Mouse (Mus musculus): ENCODE measurements at regions not wholly inside any gene's neighbourhood (a gene's known extent, or its start where the extent isn't known, plus 50 kb on each side); places are given as distances from the start of the nearest gene placed in this dataset.
A peak's percentile ranks its signal among the peaks of the same experiment; 100 is the strongest.

DNA sequence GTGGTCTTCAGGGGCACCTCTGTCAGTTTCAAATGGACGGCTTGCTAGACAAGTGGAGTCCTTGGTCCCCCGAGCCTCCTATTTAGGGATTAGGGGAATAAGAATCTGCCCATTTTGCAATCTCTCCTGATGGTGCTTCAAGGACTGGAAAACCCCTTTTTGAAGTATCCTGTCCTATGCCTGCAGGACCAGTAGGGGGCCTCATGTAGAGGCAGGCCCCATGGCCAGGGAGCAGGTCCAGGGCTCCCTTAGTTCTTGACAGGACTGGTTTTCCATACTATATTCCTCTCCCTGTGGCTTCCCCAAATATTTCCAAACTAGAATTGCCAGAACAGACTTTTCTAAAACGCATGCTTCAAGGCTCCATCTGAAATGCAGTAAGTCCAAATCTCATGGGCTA is 332.6 kb downstream of the Fut8 start:
- peak; percentile 50 for TF ChIP-seq CTCF (IDR thresholded peaks at IDR 0.05; ENCODE audit: low read depth)
- Histone ChIP-seq H3K36me3 (ENCODE audit: control insufficient read depth, insufficient read depth) (no peaks in the 10 kb centered on the region), H3K4me1 (replicated peaks; ENCODE audit: control insufficient read depth, insufficient read depth, low read length) (no peaks in the 10 kb centered on the region), H3K9ac (ENCODE audit: low read depth, low read length) (no peak overlapping the region), H3K9me3 (ENCODE audit: control insufficient read depth) (no peaks in the 10 kb centered on the region), H3K4me3 (ENCODE audit: low read depth, low read length) (no peak overlapping the region), H3K27me3 (replicated peaks; ENCODE audit: control insufficient read depth, insufficient read depth, low read length) (no peaks in the 10 kb centered on the region), H3K27ac (ENCODE audit: low read depth, low read length) (no peak overlapping the region), H3K4me2 (replicated peaks; ENCODE audit: low read depth) (no peak overlapping the region)
- no peak for ATAC-seq
- WGBS: 84% methylated on average over 3 of the region's 3 CpGs

DNA sequence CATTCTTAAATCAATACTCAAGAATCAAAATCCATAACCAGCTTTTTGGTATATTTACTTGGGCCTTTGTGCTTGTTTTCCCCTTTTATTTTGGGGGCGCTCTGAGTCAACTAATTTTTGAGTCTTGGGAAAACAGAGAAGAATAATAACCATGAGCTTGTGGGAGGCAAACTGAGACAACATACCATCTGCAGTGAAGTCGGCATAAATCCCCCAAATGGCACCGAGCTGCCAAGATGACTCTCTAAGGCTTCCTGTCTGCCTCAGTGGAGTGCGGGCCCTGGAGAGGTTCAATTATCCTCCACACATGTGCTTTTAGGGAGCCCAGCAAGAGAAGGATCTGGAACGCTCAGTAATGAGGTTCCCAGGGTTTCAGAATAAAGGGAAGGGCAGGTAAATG is 333.1 kb downstream of the Fut8 start:
- no peaks in the 10 kb centered on the region for H3K27me3 ChIP-seq (replicated peaks; ENCODE audit: control insufficient read depth, insufficient read depth, low read length)
- WGBS: 91% methylated on average over 5 of the region's 5 CpGs
- no peaks in the 10 kb centered on the region for H3K36me3 ChIP-seq (ENCODE audit: control insufficient read depth, insufficient read depth)
- H3K4me1 ChIP-seq (replicated peaks; ENCODE audit: control insufficient read depth, insufficient read depth, low read length): no peaks in the 10 kb centered on the region
- ATAC-seq: no peak
- H3K4me3 ChIP-seq (ENCODE audit: low read depth, low read length): no peak overlapping the region
- no peak for TF ChIP-seq CTCF (IDR thresholded peaks at IDR 0.05; ENCODE audit: low read depth)
- no peak overlapping the region for H3K4me2 ChIP-seq (replicated peaks; ENCODE audit: low read depth)
- no peak overlapping the region for H3K9ac ChIP-seq (ENCODE audit: low read depth, low read length)
- H3K9me3 ChIP-seq (ENCODE audit: control insufficient read depth): no peaks in the 10 kb centered on the region
- no peak overlapping the region for H3K27ac ChIP-seq (ENCODE audit: low read depth, low read length)

DNA sequence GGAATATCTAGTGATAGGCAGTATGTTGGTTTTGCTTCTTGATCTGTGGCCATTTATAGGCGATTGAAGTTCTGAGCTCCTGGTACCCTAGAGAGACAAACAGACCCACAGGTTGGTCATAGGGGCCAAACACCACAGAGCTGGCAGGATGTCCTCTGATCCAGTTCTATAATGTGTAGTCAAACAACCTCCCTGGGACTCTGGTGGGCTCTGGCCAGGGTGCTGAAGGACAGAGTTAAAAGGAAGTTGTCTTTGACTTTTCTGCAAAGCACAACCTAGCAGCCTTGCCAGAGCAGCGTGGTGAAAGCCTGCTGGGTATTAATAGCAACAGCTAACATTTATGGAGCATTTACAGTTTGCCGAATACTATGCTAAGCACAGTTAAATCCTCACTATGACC is 337.1 kb downstream of the Fut8 start:
- H3K27me3 ChIP-seq (replicated peaks; ENCODE audit: control insufficient read depth, insufficient read depth, low read length): no peaks in the 10 kb centered on the region
- TF ChIP-seq CTCF (IDR thresholded peaks at IDR 0.05; ENCODE audit: low read depth): no peak
- H3K4me1 ChIP-seq (replicated peaks; ENCODE audit: control insufficient read depth, insufficient read depth, low read length): no peaks in the 10 kb centered on the region
- no peak overlapping the region for H3K4me2 ChIP-seq (replicated peaks; ENCODE audit: low read depth)
- 63% methylated on average over 3 of the region's 3 CpGs for WGBS
- H3K27ac ChIP-seq (ENCODE audit: low read depth, low read length): no peak overlapping the region
- H3K4me3 ChIP-seq (ENCODE audit: low read depth, low read length): no peak overlapping the region
- no peaks in the 10 kb centered on the region for H3K9me3 ChIP-seq (ENCODE audit: control insufficient read depth)
- no peaks in the 10 kb centered on the region for H3K36me3 ChIP-seq (ENCODE audit: control insufficient read depth, insufficient read depth)
- no peak overlapping the region for H3K9ac ChIP-seq (ENCODE audit: low read depth, low read length)
- ATAC-seq: no peak

DNA sequence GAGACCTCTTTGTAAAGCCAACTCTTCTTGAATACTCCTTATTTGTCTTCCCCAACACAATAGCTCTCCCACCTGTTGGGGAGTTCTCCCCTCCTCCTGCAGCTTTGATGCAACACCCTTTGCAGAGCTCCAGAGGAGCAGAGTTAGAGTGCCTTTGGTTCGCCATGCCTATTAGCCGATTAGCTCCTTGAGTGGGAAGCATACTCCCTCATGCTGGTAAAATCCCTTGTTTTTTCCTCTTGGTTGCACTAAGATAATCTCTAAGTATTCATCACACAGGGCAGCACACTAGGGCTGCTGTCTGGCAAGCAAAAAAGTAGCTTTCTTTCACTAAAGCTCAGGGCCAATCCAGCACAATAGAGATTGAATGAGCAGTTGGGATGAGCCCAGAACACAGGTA is 350.4 kb downstream of the Fut8 start:
- Histone ChIP-seq H3K27ac (ENCODE audit: low read depth, low read length) (no peak overlapping the region), H3K4me3 (ENCODE audit: low read depth, low read length) (no peak overlapping the region), H3K4me2 (replicated peaks; ENCODE audit: low read depth) (no peak overlapping the region), H3K4me1 (replicated peaks; ENCODE audit: control insufficient read depth, insufficient read depth, low read length) (no peaks in the 10 kb centered on the region), H3K9me3 (ENCODE audit: control insufficient read depth) (no peaks in the 10 kb centered on the region), H3K36me3 (ENCODE audit: control insufficient read depth, insufficient read depth) (no peaks in the 10 kb centered on the region), H3K9ac (ENCODE audit: low read depth, low read length) (no peak overlapping the region), H3K27me3 (replicated peaks; ENCODE audit: control insufficient read depth, insufficient read depth, low read length) (no peaks in the 10 kb centered on the region)
- WGBS: 69% methylated on average over 2 of the region's 2 CpGs
- TF ChIP-seq CTCF (IDR thresholded peaks at IDR 0.05; ENCODE audit: low read depth): no peak
- no peak for ATAC-seq

DNA sequence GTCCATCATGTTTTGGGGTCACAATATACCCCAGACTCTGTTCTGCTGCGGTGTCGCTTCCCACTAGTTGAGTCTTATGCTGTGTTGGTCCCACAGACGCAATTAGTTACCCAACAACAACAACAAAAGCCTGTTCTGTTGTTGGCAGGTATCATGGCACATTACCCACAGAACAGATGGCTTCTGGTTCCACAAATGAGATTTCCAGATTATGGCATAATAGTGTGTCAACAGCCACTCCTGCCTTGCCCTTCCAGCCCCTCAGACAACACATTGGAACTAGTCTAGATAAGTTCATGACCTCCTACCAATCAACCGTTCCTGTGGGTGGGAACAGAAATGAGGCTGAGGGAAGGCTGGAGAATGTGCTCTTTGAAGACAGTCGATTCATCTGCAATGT is 351.5 kb downstream of the Fut8 start:
- no peak for ATAC-seq
- Histone ChIP-seq H3K27me3 (replicated peaks; ENCODE audit: control insufficient read depth, insufficient read depth, low read length) (no peaks in the 10 kb centered on the region), H3K4me3 (ENCODE audit: low read depth, low read length) (no peak overlapping the region), H3K27ac (ENCODE audit: low read depth, low read length) (no peak overlapping the region), H3K36me3 (ENCODE audit: control insufficient read depth, insufficient read depth) (no peaks in the 10 kb centered on the region), H3K9me3 (ENCODE audit: control insufficient read depth) (no peaks in the 10 kb centered on the region), H3K4me2 (replicated peaks; ENCODE audit: low read depth) (no peak overlapping the region), H3K9ac (ENCODE audit: low read depth, low read length) (no peak overlapping the region), H3K4me1 (replicated peaks; ENCODE audit: control insufficient read depth, insufficient read depth, low read length) (no peaks in the 10 kb centered on the region)
- TF ChIP-seq CTCF (IDR thresholded peaks at IDR 0.05; ENCODE audit: low read depth): no peak
- WGBS: 70% methylated on average over 5 of the region's 5 CpGs

DNA sequence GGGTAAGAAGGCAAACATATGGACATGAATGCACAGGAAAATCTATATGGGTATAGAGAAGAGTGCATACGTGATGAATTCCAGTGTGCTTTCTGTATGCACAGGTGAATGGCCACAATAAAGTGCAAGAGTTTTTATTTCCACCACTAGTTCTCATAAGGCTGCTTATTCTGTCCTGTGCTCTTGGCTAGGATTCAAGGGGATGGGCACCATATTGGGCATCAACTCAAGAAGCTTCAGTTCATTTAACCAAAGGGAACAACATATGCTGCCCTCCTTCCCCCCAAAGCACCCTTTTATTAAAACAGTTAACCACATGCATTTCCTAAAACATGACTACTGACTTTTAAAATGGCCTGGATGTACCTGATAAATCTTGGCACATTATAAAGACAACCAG is 356.2 kb downstream of the Fut8 start:
- ATAC-seq: no peak
- no peak for TF ChIP-seq CTCF (IDR thresholded peaks at IDR 0.05; ENCODE audit: low read depth)
- Histone ChIP-seq H3K9ac (ENCODE audit: low read depth, low read length) (no peak overlapping the region), H3K36me3 (ENCODE audit: control insufficient read depth, insufficient read depth) (no peaks in the 10 kb centered on the region), H3K4me2 (replicated peaks; ENCODE audit: low read depth) (no peak overlapping the region), H3K27ac (ENCODE audit: low read depth, low read length) (no peak overlapping the region), H3K4me3 (ENCODE audit: low read depth, low read length) (no peak overlapping the region), H3K27me3 (replicated peaks; ENCODE audit: control insufficient read depth, insufficient read depth, low read length) (no peaks in the 10 kb centered on the region), H3K9me3 (ENCODE audit: control insufficient read depth) (no peaks in the 10 kb centered on the region), H3K4me1 (replicated peaks; ENCODE audit: control insufficient read depth, insufficient read depth, low read length) (no peaks in the 10 kb centered on the region)
- 82% methylated on average over 1 of the region's 1 CpGs for WGBS

DNA sequence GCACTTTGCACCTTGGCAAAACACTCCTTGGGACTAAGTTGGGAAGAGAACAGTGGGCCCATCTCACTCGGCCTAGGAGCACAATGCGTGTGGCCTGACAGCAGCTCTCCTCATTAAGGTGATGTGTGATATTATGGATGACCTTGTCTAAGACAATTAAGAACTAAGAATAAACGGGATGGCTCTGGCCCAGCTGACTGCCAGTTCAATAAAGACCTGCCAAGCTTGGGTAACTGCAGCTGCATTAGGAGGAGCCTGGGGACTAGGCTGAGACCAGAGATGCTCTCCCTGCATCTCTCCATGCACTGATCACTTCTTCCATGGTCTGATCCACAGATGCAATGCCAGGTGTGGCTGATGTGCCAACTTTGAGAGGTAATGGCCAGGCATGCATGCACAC is 356.7 kb downstream of the Fut8 start:
- TF ChIP-seq CTCF (IDR thresholded peaks at IDR 0.05; ENCODE audit: low read depth): no peak
- Histone ChIP-seq H3K27me3 (replicated peaks; ENCODE audit: control insufficient read depth, insufficient read depth, low read length) (no peaks in the 10 kb centered on the region), H3K4me3 (ENCODE audit: low read depth, low read length) (no peak overlapping the region), H3K9me3 (ENCODE audit: control insufficient read depth) (no peaks in the 10 kb centered on the region), H3K4me2 (replicated peaks; ENCODE audit: low read depth) (no peak overlapping the region), H3K36me3 (ENCODE audit: control insufficient read depth, insufficient read depth) (no peaks in the 10 kb centered on the region), H3K27ac (ENCODE audit: low read depth, low read length) (no peak overlapping the region), H3K9ac (ENCODE audit: low read depth, low read length) (no peak overlapping the region), H3K4me1 (replicated peaks; ENCODE audit: control insufficient read depth, insufficient read depth, low read length) (no peaks in the 10 kb centered on the region)
- ATAC-seq: no peak
- WGBS: 82% methylated on average over 3 of the region's 3 CpGs
